Mouse (Mus musculus) cerebellum, adult (tissue): ENCODE results near the gene Wdr48.

Source experiments
- ATAC-seq: cut with Nextera tagmentation; 2 replicates; pipeline ENCODE4 v1.9.2; 2017; ENCODE audit warnings: mild to moderate bottlenecking, moderate library complexity, mixed read lengths; ENCODE audit not compliant: insufficient number of reproducible peaks, low FRiP score, low TSS enrichment

The Wdr48 gene

GRCm38 (mm10) chr9:119923462-119923861, 28.8 kb downstream of the Wdr48 start:
- ATAC-seq: no peak

DNA sequence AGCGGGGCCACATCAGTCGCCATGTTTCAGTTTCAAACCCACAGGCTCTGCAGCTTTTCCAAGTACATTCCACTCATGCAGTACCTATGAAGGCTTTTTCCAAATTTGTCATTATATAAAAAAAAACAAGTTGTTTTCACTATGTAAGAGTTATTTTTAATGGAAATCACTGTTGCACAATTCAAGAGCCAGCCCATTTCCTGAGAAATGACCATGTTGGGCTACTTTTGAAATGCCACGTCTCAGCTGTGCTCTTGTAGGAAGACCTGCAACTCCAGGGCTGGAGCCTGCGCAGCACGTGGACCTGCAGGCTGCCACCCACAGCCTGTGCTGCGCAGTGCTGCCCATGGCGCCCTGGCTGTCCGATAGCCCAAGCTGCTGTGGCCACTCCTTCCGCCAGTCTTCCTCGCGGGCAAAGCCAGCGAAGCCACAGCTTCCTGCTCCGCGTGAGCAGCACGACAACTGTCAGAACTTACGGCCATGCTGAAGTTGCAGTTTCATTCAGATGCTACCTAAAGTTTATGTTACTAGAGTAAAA, 30.5 kb downstream of the Wdr48 start:
- no peak for ATAC-seq

DNA sequence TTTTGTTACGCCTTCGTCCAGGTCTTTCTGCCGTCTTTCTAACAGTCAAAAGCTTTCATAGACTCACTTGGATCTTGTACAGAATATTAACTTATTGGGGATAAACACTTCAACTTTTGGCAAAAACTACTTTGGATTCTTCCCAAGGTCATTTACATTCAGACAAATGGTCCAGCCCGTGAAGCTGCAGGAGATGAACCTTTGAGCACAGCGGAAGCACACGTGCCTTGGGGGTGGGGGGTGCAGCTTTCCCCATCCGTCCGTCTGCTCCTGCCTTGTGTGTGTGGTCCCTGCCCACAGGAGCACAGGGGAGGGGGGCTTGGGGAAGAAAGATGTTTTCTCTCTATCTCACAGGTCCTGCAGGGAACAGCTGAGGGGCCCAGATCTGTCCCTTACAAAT, 31.1 kb downstream of the Wdr48 start:
- ATAC-seq: no peak

GRCm38 (mm10) chr9:119926497-119926896, 31.8 kb downstream of the Wdr48 start:
- no peak for ATAC-seq

- no peak for ATAC-seq
Measured at GRCm38 (mm10) chr9:119932358-119932757, 37.7 kb downstream of the Wdr48 start.

DNA sequence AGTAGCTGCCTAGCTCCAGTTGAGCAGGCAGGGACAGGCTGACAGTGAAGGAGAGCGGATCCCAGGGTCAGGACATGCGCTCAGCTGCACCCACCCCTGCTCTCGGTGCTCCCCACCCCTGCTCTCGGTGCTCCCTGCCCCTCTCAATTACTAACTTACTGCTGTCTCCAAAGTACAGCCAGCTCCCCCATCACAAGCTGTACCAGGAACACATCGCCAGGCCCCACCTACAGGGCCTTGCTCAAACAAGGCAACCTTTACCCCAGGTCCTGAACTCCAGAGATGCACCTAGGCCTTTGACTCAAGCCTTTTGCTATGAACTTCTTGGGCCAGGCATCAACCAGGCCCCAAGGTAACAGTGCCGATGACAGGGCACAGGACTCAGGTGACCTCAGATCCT, 39.0 kb downstream of the Wdr48 start:
- ATAC-seq: no peak

- ATAC-seq: peak; percentile 70
Measured at GRCm38 (mm10) chr9:119937005-119937773, 42.5 kb downstream of the Wdr48 start, which contains the start of the genes Gorasp1 and Ttc21a. Gene Gorasp1, minus strand, starts transcription at chr9:119937565. Gene Ttc21a, plus strand, starts transcription at chr9:119937606.

GRCm38 (mm10) chr9:119938496-119938895, 43.8 kb downstream of the Wdr48 start:
- no peak for ATAC-seq

DNA sequence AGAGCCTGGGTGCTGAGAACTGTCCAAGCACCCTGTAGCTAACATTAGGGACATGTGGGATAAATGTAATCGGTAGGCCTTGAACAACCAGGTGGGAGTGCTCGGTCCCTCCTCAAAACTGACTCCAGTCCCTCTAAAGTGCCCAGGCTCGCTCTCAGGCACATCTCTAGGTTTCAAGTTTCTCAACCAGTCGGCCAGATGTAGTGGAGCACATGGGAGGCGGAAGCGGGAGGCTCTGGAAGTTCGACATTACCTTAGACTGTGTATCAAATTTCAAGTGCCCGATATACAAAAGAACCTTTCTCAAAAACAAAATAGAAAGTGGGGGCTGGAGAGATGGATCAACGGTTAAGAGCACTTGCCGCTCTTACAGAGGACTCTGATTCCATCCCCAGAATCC, 45.0 kb downstream of the Wdr48 start:
- ATAC-seq: no peak

GRCm38 (mm10) chr9:119941407-119941806, 46.7 kb downstream of the Wdr48 start:
- no peak for ATAC-seq

DNA sequence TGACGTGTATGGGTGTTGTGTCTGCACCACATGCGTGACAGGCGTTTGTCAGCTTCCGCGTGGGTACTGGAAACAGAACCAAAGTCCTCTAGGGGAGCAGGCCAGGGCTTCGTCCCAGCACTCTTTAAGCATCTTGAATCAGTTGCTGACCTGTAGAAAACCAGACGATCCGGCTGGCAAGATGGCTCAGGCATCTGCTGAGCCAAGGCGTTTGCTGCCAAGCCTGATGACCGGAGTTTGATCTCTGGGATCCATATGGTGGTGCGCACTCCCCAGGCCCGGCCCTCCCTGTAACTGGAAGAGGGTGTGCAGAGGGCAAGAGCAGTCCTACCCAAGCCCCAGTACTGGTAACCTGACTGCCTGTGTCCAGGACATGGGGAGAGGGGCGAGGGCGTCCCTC, 47.2 kb downstream of the Wdr48 start:
- ATAC-seq: no peak

- ATAC-seq: no peak
Measured at GRCm38 (mm10) chr9:119943326-119943725, 48.6 kb downstream of the Wdr48 start.

DNA sequence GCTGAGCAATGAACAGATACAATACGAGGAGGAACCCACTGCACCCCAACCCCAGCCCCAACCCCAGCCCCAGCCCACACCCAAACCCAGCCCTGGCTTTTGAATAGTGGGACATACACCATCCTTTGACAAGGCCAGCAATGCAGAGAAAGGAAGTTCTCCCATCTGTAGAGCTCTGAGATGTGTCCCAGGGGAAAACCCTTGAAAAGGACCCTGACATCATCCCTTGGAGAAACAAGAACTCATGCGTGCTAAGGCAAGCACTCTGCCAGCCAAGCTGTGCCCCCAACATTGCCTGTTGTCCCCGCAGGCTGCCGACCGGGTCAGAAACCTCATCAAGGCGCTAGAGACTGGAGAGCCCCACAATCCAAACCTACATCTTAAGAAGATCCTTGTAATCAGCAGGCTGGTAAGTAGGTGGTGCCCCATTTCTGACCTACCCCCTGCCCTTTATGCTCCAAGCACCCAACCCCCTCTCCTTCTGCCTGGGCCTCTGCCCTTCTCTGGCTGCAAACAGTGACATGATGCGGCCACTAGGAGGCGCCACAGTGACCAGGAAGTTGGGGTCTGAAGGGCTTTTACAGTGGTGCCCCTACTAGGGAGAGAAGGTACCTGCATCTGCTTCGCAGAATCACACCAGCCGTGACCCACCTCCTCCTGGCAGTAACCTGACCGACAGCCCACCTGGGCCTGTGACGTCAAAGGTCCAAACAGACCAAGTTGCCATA, 50.7 kb downstream of the Wdr48 start:
- no peak for ATAC-seq

DNA sequence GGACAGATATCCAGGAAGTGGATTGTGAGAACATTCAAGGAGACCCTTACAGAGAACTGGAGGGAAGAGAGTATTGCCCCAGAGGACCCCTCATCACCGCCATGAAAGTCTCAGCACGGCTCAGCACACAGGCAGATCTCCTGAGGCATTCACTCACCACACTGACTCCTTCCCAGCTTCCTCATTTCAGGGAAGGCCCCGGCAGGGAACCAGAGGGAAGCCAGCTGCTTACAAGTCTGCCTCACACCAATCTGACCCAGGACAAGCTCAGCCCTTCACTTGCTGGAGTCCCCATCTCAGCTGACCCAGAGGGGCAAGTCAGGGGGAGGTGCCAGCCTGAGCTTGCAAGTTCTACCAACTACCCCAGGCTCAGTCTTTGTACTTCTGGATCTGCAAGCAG, 54.1 kb downstream of the Wdr48 start:
- ATAC-seq: no peak

- no peak for ATAC-seq
Measured at GRCm38 (mm10) chr9:119950434-119950833, 55.8 kb downstream of the Wdr48 start.

- no peak for ATAC-seq
Measured at GRCm38 (mm10) chr9:119951388-119951787, 56.7 kb downstream of the Wdr48 start.

DNA sequence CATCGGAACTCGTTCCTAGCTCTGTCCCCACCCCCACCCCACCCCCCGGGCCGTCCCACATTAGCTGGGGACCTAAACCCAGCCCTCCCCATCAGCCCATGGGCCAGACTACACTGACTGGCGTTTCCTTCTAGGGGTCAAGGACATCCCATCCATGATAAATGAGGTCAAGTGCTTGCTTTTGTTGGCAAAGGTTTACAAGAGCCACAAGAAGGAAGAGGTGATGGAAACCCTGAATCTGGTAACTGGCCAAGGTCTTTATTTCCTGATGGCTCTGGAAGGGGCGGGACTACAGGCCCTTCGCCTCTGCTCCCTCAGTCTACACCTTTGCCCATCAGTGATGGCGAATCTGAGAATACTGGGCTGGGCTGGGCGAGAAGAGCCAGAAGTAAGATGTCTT, 64.2 kb downstream of the Wdr48 start:
- no peak for ATAC-seq

DNA sequence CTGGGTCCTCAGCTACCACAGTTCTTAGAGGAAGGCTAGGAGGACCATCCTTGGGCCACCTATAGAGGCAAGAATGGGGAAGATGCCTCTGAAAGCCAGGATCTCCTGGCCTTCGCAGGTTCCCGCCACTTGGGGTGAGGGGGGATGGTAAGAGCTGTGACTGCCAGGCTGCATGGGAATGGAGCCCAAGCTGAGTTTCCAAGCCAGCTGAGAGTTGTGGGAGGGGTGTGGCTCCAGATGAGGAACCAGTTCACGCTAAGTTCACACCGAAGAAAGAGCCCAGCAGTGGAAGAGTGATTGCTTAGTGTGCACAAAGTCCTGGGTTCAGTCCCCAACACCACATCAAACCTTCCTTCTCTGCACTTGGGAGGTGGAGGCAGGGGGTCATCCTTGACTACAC, 67.5 kb downstream of the Wdr48 start:
- no peak for ATAC-seq

GRCm38 (mm10) chr9:119962987-119963667, 68.4 kb downstream of the Wdr48 start:
- peak; percentile 62; the same call in 1 of the 2 replicates for ATAC-seq

DNA sequence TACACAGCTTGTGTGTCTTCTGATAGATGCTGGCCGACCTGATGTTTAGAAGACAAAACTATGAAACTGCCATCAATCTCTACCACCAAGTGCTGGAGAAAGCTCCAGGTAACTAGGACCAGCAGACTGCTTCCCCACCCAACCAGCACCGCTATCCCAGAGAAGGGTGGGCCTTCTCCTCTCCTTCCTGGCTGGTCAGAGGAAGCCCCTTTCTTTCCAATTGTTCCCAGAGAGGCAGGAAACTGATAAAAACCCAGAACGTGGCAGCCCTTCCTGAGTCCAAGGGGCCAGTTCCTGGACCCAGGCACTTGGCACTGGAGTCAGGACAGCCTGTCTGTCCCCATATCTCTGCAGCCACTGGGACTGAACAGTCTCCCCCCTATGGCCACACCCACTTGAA, 69.5 kb downstream of the Wdr48 start:
- ATAC-seq: no peak

DNA sequence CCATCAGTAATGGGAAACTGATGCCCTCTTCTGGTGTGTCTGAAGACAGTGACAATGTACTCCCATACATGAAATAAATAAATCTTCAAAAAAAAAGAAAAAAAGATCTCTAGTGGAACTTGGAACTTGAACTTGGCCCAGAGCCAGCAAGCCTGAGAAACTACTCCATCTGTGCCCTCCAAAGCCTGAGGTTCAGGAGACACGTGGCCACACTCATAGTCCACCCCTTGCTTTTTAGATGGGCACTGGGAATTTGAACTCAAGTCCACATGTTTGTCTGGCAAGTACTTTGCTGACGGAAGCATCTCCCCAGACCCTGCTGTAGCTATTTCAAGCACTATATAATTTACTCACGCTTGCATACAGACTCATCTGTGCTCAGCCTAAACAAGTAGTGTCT, 70.5 kb downstream of the Wdr48 start:
- ATAC-seq: no peak
